In genomic region chr10:126953029-126953471, GRCm38 (mm10) we compare ENCODE assay signal across 12 mouse cellular contexts. TPM values are rescaled to one million over a fixed set of nuclear protein-coding genes. Genes with fewer than 3 reads are reported as not detected.
DNase-seq lines count a peak whose midpoint lies in the region; ATAC-seq and TF ChIP-seq lines count a peak whose summit lies in the region.
"Had no signal": no experiment of that assay in that cellular context is flagged by ENCODE, and none has a peak within 500 bp of the region (broad histone marks: within the 10 kb centered on the region; RNA-seq: fewer than 3 reads in every experiment).

No protein-coding gene starts in this region.

- H3K27me3 ChIP-seq in heart, embryonic 15.5 days = no peaks in the 10 kb centered on the region
- no peaks in the 10 kb centered on the region for H3K27me3 ChIP-seq in heart, embryonic 10.5 days (ENCODE audit: insufficient read depth, poor library complexity, severe bottlenecking)
- H3K27me3 ChIP-seq in stomach, postnatal 0 days (ENCODE audit: control insufficient read depth, insufficient read depth, low read length) = no peaks in the 10 kb centered on the region
- no peaks in the 10 kb centered on the region for H3K27me3 ChIP-seq in intestine, postnatal 0 days (replicated peaks; ENCODE audit: control insufficient read depth, insufficient read depth, low read length)

- peak overlapping the region; percentile 11; the same call in 1 of the 2 replicates for H3K27ac ChIP-seq in heart, embryonic 15.5 days
- no peak overlapping the region for H3K27ac ChIP-seq in heart, embryonic 10.5 days
- 0 out of 2 replicates have a peak overlapping the region, but pooled peaks have one; percentile 13 for H3K27ac ChIP-seq in stomach, postnatal 0 days (replicated peaks)
- no peak overlapping the region for H3K27ac ChIP-seq in intestine, postnatal 0 days (ENCODE audit: low read depth, low read length)
- H3K27ac ChIP-seq: neural tube, embryonic 13.5 days had no signal

- TF ChIP-seq EP300 in stomach, postnatal 0 days (optimal IDR thresholded peaks at IDR 0.05) = no peak

- no peaks in the 10 kb centered on the region for H3K9me3 ChIP-seq in heart, embryonic 15.5 days (replicated peaks)
- H3K9me3 ChIP-seq in heart, embryonic 10.5 days = no peaks in the 10 kb centered on the region
- H3K9me3 ChIP-seq in stomach, postnatal 0 days (ENCODE audit: control insufficient read depth, low read length) = no peaks in the 10 kb centered on the region
- H3K9me3 ChIP-seq in intestine, postnatal 0 days (ENCODE audit: control insufficient read depth) = no peaks in the 10 kb centered on the region
- H3K9me3 ChIP-seq: neural tube, embryonic 13.5 days had no signal

- no peak for ATAC-seq in heart, embryonic 15.5 days (replicated peaks; ENCODE audit: insufficient number of reproducible peaks, insufficient read depth, low FRiP score, low read depth)
- ATAC-seq in stomach, postnatal 0 days (ENCODE audit: low FRiP score, low TSS enrichment) = no peak
- ATAC-seq in intestine, postnatal 0 days = no peak

- no peak for TF ChIP-seq CTCF in stomach, postnatal 0 days (IDR thresholded peaks at IDR 0.05; ENCODE audit: low read depth)
- TF ChIP-seq CTCF in intestine, postnatal 0 days (IDR thresholded peaks at IDR 0.05; ENCODE audit: low read depth) = no peak

- H3K4me3 ChIP-seq in heart, embryonic 15.5 days = no peak overlapping the region
- H3K4me3 ChIP-seq in heart, embryonic 10.5 days = no peak overlapping the region
- H3K4me3 ChIP-seq in stomach, postnatal 0 days (ENCODE audit: low read depth, low read length) = no peak overlapping the region
- H3K4me3 ChIP-seq in intestine, postnatal 0 days (ENCODE audit: low read depth, low read length) = no peak overlapping the region
- H3K4me3 ChIP-seq: neural tube, embryonic 13.5 days had no signal

- H3K9ac ChIP-seq in heart, embryonic 15.5 days = no peak overlapping the region
- no peak overlapping the region for H3K9ac ChIP-seq in stomach, postnatal 0 days (ENCODE audit: low read length)
- H3K9ac ChIP-seq in intestine, postnatal 0 days (ENCODE audit: low read depth, low read length) = no peak overlapping the region
- H3K9ac ChIP-seq: neural tube, embryonic 13.5 days had no signal

- no peak for DNase-seq in heart, embryonic 10.5 days (ENCODE audit: low spot score)
- peak; percentile 78 for DNase-seq in right cerebral cortex, adult 18-20 months
- DNase-seq in right cerebral cortex, postnatal 4 days = no peak
- peak; percentile 75 to 78 for DNase-seq in cerebellum, postnatal 36 days
- no peak for DNase-seq in stomach, postnatal 0 days (ENCODE audit: low spot score)
- no peak for DNase-seq in adrenal gland, postnatal 4 days (ENCODE audit: low spot score in 2 of 2)
- DNase-seq: kidney, postnatal 25 days; thymus, postnatal 4 days had no signal

- WGBS in heart, embryonic 15.5 days = 79% methylated on average over 3 of the region's 3 CpGs
- 85% methylated on average over 3 of the region's 3 CpGs for WGBS in heart, embryonic 10.5 days
- WGBS in stomach, postnatal 0 days = 73% methylated on average over 3 of the region's 3 CpGs
- 83% methylated on average over 3 of the region's 3 CpGs for WGBS in intestine, postnatal 0 days

- H3K36me3 ChIP-seq in heart, embryonic 15.5 days = no peaks in the 10 kb centered on the region
- H3K36me3 ChIP-seq in heart, embryonic 10.5 days = no peaks in the 10 kb centered on the region
- H3K36me3 ChIP-seq in stomach, postnatal 0 days (ENCODE audit: control insufficient read depth, insufficient read depth, low read length) = no peaks in the 10 kb centered on the region
- no peaks in the 10 kb centered on the region for H3K36me3 ChIP-seq in intestine, postnatal 0 days (ENCODE audit: control insufficient read depth, insufficient read depth)
- H3K36me3 ChIP-seq: neural tube, embryonic 13.5 days had no signal

- no peak overlapping the region for H3K4me2 ChIP-seq in heart, embryonic 15.5 days
- H3K4me2 ChIP-seq in stomach, postnatal 0 days (replicated peaks; ENCODE audit: low read depth) = no peak overlapping the region
- no peak overlapping the region for H3K4me2 ChIP-seq in intestine, postnatal 0 days (replicated peaks; ENCODE audit: low read depth)
- H3K4me2 ChIP-seq: neural tube, embryonic 13.5 days had no signal

- peaks cover 51% of the 10 kb centered on the region for H3K4me1 ChIP-seq in heart, embryonic 15.5 days (replicated peaks)
- H3K4me1 ChIP-seq in heart, embryonic 10.5 days = peaks cover 47% of the 10 kb centered on the region
- H3K4me1 ChIP-seq in stomach, postnatal 0 days (replicated peaks; ENCODE audit: control insufficient read depth, insufficient read depth) = 0 out of 2 replicates have a peak, but pooled peaks cover 4% of the 10 kb centered on the region
- H3K4me1 ChIP-seq in intestine, postnatal 0 days (replicated peaks; ENCODE audit: control insufficient read depth, insufficient read depth, low read length) = 0 out of 2 replicates have a peak, but pooled peaks cover 3% of the 10 kb centered on the region

RNA-seq across cellular contexts. Expression of gene Ctdsp2, which starts 25.5 kb away (rescaled TPM):
- polyA plus RNA-seq in heart, embryonic 15.5 days (2015; fragmentation: Nextera tagmentation; extraction: Ambion mirVana) = 35.0 and 47.8 TPM in 2 replicates
- 37.8 and 46.2 TPM in 2 replicates for polyA plus RNA-seq in heart, embryonic 10.5 days (2016; fragmentation: Nextera tagmentation; extraction: Ambion mirVana)
- polyA plus RNA-seq in stomach, postnatal 0 days (2015; fragmentation: Nextera tagmentation; extraction: Ambion mirVana) = 29.1 and 33.0 TPM in 2 replicates
- 43.1 and 46.7 TPM in 2 replicates for polyA plus RNA-seq in intestine, postnatal 0 days (2015; fragmentation: Nextera tagmentation; extraction: Ambion mirVana)
- total RNA-seq in adrenal gland, postnatal 4 days (2021) = 100 to 1,000 TPM; 244 to 246 TPM

RNA-seq across cellular contexts. Expression of gene Avil, which starts 47.5 kb away (rescaled TPM):
- 0.23 and 0.55 TPM in 2 replicates for polyA plus RNA-seq in heart, embryonic 15.5 days (2015; fragmentation: Nextera tagmentation; extraction: Ambion mirVana)
- 0.07 TPM in 1 of 2 replicates, not detected in the other for polyA plus RNA-seq in heart, embryonic 10.5 days (2016; fragmentation: Nextera tagmentation; extraction: Ambion mirVana)
- polyA plus RNA-seq in stomach, postnatal 0 days (2015; fragmentation: Nextera tagmentation; extraction: Ambion mirVana) = 10.7 and 12.3 TPM in 2 replicates
- polyA plus RNA-seq in intestine, postnatal 0 days (2015; fragmentation: Nextera tagmentation; extraction: Ambion mirVana) = 0.20 and 0.52 TPM in 2 replicates
- total RNA-seq in adrenal gland, postnatal 4 days (2021) = under 1 TPM; 0.67 to 0.90 TPM
- polyA plus RNA-seq: liver, embryonic 16.5 days had no signal

RNA-seq across cellular contexts. Expression of gene Atp23, which starts 51.9 kb away (rescaled TPM):
- 9.1 and 9.8 TPM in 2 replicates for polyA plus RNA-seq in heart, embryonic 15.5 days (2015; fragmentation: Nextera tagmentation; extraction: Ambion mirVana)
- 10.8 and 15.4 TPM in 2 replicates for polyA plus RNA-seq in heart, embryonic 10.5 days (2016; fragmentation: Nextera tagmentation; extraction: Ambion mirVana)
- 9.1 and 10.3 TPM in 2 replicates for polyA plus RNA-seq in stomach, postnatal 0 days (2015; fragmentation: Nextera tagmentation; extraction: Ambion mirVana)
- polyA plus RNA-seq in intestine, postnatal 0 days (2015; fragmentation: Nextera tagmentation; extraction: Ambion mirVana) = 7.7 and 8.0 TPM in 2 replicates
- total RNA-seq in adrenal gland, postnatal 4 days (2021) = 10 to 100 TPM; 11.1 to 11.6 TPM

Comparison
In these comparisons a context has a peak if more than half of its experiments do, and no peak if none do; other contexts are left out.
1. H3K27ac ChIP-seq: peak in heart, embryonic 15.5 days (single experiment) and stomach, postnatal 0 days (single experiment); none in heart, embryonic 10.5 days (single experiment) and intestine, postnatal 0 days (single experiment).
2. DNase-seq: peak in right cerebral cortex, adult 18-20 months (single experiment) and cerebellum, postnatal 36 days (2 of 2); none in heart, embryonic 10.5 days (single experiment), right cerebral cortex, postnatal 4 days (single experiment), stomach, postnatal 0 days (single experiment) and adrenal gland, postnatal 4 days (0 of 2).